Mouse (Mus musculus): ENCODE measurements around the gene Dctn5.
A peak's percentile ranks its signal among the peaks of the same experiment; 100 is the strongest.

The Dctn5 gene

DNA sequence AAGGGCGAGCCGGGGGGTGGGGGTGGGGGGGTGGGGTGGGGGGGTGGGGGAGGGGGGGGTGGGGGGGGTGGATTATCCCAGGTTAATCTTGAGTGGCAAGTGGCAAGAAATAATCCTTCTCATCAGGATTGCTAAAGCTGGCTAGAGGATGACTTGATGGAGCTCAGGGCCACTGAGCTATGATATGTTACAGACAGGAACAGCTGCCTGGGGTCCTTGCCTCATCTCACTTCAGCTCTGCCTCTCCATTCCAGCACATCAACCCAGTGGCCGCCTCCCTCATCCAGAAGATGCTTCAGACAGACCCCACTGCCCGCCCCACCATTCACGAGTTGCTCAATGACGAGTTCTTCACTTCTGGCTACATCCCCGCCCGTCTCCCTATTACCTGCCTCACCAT, 30.9 kb downstream of the Dctn5 start:
- DNase-seq = no peak

- no peak for DNase-seq
These were observed 34.4 kb downstream of the Dctn5 start for GRCm38 (mm10) chr7:122167203-122167602.

- DNase-seq = no peak
These were observed 37.9 kb downstream of the Dctn5 start for GRCm38 (mm10) chr7:122170705-122171104.

DNA sequence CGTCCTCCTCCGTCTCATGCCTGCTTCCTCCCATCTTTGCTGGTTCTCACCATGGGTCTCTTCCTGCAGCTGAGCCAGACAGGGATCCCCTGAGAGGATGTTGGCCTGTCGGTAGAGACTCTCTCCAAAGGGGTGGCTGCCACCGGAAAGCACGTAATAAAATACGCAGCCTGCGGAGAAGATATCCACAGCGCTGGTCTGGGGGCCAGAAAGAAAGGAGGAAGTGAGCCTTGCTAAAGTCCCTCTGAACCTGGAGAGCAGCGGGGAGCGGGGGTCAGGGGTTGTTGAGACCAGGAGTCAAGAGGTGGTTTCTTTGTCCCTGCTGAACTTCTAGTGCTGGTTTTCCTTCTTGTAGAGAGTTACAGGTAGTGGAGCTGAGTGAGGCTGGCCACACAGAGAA, 38.8 kb downstream of the Dctn5 start:
- DNase-seq = no peak

- DNase-seq = no peak
These were observed 47.9 kb downstream of the Dctn5 start for GRCm38 (mm10) chr7:122180720-122181119.

- no peak for DNase-seq
These were observed 51.7 kb downstream of the Dctn5 start for GRCm38 (mm10) chr7:122184569-122184968.

DNA sequence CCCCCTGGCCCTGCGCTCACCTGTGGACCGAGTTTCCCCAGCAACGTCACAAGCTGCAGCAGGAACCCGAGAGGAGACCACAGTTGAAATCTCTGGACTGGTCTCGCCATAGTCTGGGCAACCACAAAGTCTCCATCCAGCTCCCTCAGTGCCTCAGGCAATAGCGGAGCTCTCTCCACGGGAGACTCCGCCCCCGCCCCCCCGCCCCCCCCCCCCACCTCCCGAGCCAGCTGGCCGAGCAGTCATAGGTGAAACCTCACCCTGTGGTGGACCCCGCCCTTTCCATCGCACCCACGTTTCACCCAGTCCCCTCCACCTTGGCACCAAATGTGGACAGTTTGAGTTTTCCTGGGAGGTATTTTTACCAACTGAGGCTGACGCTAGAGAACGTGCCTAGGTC, 53.2 kb downstream of the Dctn5 start, which contains the start of gene Ern2:
TSS of gene Ern2 (minus strand) at position 165 of the 400 bp plus-strand sequence.
- no peak for DNase-seq

DNA sequence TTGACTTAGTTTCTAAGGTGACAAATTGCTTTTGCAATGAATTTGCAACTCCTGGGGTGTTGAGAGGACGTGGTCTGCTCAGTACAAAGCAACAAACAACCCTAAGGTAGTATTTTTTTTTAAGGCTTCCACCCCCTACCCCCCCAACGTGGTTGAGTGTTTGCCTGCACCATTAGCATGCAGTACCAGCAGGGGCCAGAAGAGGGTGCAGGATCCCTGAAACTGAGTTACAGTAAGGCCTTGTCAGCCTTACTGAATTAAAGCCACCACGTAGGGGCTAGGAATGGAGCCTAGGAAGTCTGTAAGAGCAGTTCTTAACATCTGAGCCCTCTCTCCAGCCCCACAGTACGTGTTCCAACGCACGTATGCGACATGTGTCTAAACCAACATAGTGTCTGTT, 56.6 kb downstream of the Dctn5 start:
- peak; percentile 82 for DNase-seq

DNA sequence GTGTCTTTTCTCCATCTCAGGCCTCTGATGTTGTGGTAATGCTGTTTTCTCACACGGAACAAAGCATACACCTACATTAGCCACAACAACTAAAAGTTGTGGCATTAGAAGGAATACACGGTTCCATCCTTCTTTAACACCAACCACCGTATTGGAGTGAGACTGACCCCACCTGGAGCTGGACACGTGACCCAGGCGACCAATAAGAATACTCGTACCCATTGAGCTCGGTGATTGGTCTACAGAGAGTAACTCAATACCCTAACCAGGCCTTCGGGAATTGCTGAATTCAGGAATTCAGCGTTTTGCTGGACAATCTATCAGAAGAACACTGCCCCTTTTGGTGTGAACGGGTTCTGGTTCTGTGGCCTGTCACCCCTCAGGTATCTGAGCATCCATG, 58.3 kb downstream of the Dctn5 start:
- DNase-seq = no peak

DNA sequence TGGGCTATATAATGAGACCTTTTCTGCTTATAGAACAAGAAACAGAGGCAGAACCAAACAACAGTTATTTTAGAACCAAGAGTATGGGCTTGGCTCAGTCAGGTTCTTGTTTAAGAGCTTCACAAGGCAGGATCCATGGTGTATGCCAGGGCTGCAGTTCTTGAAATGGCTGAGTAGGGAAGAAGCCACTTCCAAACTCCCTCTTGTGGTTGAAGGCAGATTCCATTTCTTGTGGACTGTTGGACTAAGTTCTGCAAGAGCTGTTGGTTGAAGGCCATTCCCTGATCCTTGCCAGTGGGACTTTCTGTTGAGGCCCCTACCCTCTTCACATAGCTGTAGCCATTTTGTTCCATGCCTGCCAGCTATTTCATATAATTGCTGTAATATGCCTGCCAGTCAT, 61.1 kb downstream of the Dctn5 start:
- DNase-seq = no peak

GRCm38 (mm10) chr7:122196771-122197170, 63.9 kb downstream of the Dctn5 start:
- no peak for DNase-seq

- peak; percentile 75 for DNase-seq
These were observed 64.5 kb downstream of the Dctn5 start for GRCm38 (mm10) chr7:122197306-122197705.
